Mouse (Mus musculus): ENCODE results near the gene Depp1. TPM values are rescaled to one million over a fixed set of nuclear protein-coding genes. Genes with fewer than 3 reads are reported as not detected.

Gene Depp1
- total RNA-seq, 1 experiment from 2014 or later: 67.4 TPM

DNA sequence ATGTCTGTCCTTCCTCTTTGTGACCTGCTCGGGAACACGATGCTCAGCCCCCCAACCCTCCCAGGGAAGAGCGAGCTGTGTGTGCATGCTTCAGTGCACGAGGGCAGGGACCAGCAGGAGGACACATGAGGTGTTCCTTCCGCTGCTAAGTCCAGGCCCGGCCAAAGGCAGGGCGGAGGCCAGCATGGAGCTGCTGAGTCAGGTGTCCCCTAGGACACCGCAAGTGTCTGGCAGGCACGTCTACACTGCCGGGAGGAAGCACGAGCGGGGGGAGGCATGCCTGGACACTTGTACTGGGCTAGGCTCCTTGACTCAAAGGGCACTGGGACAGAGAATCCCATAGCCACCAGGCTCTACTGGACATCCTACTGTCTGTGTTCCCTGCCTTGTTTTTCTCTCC is 2.6 kb upstream of the Depp1 start:
- peak; percentile 75 for DNase-seq

DNA sequence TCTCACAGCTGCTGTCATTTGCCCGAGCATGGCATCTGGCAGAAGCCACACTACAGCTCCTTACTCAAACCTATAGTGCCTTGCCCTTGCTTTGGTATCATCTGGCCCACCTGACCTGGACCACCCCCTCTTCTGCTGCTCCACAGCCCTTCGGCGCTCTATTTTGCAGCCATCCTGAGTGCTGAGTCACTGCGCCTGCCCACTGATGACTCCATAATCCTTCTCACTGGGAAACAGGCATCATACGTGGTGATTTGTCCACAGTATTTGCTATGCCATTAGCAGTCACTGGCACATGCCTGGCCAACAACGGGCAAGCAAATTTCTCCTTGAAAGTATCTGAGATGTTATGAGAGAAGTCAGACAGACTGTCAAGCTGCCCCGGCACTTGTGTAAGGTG is 598 bp upstream of the Depp1 start:
- DNase-seq: no peak

- DNase-seq: peak; percentile 61
These were observed 1.2 kb downstream of the Depp1 start for GRCm38 (mm10) chr6:116651437-116652118.

GRCm38 (mm10) chr6:116653191-116653590 is 2.8 kb downstream of the Depp1 start:
- no peak for DNase-seq

- DNase-seq: peak; percentile 63
These were observed 3.5 kb downstream of the Depp1 start for GRCm38 (mm10) chr6:116653684-116654454.

DNA sequence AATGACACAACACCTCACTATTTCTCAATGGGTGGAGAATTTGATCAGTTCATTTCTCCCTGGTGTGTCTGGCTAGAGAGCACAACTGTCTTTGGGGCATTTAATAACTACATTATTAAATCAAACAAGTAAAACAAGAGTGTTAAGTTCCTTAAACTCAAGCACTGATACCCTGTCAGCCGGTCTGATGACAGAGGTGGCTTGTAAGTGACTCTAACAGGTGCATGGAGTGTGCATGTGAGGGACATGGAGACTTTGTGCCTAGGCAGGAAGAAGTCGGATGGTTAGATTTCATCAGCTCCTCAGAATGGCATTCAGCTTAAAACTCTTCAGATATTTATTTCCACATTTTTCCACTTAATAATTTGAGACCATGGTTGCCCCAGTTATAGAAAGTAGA is 13.0 kb downstream of the Depp1 start:
- no peak for DNase-seq

- DNase-seq: no peak
These were observed 13.6 kb downstream of the Depp1 start for GRCm38 (mm10) chr6:116664031-116664430.

GRCm38 (mm10) chr6:116664830-116665229 is 14.4 kb downstream of the Depp1 start:
- DNase-seq: no peak

DNA sequence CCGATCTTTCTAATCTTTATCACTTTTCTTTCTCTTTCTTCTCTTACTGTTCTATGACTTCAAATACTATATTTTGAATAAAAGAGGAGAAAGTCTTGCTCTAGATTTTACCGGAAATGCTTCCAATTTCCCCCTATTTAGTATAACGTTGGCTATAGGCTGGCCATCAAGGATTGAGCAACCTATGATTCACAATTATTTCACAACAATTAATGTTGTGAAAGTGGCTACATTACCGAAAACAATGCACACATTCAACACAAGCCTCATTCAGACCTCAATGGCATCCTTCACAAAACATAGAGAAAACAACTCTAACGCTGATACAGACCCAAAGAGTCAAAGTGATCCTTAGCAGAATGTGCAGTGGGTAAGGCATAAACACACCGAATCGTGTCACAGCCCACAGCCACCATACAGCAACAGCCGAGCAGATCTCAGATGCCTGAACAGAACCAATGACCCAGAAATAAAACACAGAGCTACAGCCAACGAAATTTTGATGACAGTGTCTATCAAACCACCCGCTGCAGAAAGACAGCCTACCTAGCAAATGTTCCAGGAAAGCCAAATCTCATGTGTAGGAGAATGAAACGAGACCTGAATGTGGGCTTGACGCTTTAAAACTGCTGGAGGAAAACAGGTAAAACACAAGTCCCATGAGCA is 15.8 kb downstream of the Depp1 start:
- no peak for DNase-seq

DNA sequence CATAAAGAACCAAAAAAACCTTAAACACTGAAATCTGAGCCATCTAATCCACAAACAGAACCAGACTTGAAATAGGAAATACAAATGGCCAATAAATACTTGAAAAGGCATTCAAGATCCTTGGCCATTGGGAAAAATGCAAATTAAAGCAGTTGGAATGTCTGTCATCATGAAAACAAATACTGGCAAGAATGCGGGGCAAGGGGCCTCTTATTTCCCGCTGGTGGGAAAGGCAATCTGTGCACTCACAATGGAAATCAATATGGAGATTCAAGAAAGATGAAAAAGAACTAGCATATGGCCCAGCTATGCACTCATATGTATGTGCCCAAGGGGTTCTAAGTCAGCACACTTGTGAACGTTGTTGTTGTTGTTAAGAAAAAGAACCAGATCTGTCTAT is 16.5 kb downstream of the Depp1 start:
- no peak for DNase-seq

- no peak for DNase-seq
These were observed 17.0 kb downstream of the Depp1 start for GRCm38 (mm10) chr6:116667382-116667781.

DNA sequence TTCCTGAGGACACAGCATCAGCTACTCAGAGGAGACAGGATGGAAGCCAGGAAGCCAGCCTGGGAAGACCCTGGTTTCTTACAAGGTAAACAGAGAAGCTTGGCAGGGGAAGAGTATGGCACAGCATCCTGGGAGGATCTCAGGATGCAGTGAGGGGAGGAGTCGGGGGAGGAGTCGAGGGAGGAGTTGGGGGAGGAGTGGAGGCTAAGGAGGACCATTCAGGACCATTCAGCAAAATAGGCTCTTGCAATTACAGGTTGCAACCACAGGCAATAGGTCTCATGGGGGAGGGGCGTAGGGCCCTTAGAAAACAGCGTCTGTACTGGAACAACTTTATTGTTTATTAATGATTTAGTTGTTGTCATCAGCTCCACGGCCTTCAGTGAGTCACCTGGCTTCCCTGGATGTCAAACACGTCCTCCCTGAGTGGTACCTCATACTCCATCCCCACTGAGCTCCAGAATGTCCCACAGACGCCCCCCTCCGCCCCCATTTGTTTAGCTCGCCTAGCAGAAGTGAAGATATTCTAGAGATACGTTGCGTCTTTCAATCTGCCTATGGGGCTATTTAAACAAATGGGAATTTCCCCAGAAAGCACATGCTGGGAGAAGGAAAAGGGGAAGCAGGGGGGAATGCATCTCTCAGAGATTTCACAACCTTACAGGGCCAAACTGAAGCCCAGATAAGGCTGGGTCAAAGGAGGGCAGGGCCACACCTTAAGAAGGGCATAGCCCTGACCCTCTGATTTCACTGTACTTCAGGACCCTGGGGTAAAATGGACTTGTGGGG is 18.5 kb downstream of the Depp1 start:
- DNase-seq: peak; percentile 30

GRCm38 (mm10) chr6:116670144-116670543 is 19.7 kb downstream of the Depp1 start:
- DNase-seq: peak; percentile 50

DNA sequence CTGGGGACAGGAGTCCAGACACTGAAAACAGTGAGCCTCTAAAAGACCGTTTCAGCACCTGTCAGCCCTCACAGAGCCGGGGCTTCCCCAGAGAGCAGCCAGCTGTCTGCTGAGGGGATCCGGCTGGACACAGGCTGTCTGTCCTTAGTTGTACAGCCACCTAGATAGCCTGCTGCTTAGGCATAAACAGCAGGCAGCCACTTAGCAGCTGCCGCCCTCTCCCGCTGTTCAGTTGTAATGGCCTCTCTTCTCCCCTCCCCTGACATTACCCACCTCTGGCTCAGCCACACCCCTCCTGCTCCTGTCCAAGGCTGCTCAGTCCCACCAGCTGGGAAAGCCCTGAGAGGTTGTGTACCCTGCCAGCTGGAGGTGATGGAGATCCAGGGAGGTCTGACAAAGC is 20.6 kb downstream of the Depp1 start:
- DNase-seq: no peak

GRCm38 (mm10) chr6:116671768-116672167 is 21.4 kb downstream of the Depp1 start:
- DNase-seq: no peak

GRCm38 (mm10) chr6:116672349-116672748 is 21.9 kb downstream of the Depp1 start:
- DNase-seq: no peak

- peak; percentile 91 for DNase-seq
These were observed 23.3 kb downstream of the Depp1 start, which contains the start of gene Rassf4 for GRCm38 (mm10) chr6:116673471-116674282. Rassf4 (minus strand) TSS chr6:116673952.

GRCm38 (mm10) chr6:116674283-116674886 is 24.0 kb downstream of the Depp1 start:
- no peak for DNase-seq

GRCm38 (mm10) chr6:116676355-116676913 is 26.0 kb downstream of the Depp1 start:
- no peak for DNase-seq

GRCm38 (mm10) chr6:116677321-116677720 is 26.9 kb downstream of the Depp1 start:
- no peak for DNase-seq
